Mouse (Mus musculus): Measurements from ENCODE around the gene Acer3.

Gene Acer3

DNA sequence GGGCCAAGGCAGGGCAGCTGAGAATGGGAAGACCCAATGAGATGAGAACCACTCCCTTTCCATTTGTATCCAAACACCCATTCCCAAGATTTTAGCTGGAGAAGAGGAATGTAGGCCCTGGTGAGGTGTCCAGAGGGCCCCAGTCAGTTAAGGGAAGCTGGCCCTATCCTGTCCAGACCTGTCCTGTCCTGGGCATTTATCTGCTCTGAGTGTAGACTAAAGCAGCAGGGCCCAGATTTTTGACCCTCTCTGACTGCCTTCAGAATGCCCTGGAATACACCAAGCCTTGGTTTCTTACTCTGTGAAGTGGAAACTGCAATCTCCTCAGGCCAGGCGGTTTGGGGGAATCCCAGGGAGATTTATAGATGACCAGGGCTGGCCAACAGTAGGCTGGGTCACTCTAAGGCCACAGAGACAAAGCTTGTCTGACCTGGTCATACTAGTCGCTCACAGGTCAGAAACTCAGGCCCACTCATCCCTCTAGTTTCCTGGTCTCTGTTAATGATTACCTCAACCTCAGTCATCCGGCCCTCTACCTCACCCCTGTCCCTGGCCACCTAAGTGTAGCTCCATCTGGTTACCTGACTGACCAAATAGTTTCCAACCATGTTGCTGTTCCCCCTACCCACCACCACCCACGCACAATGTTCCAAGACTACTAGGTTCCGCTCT is 142.3 kb downstream of the Acer3 start:
- DNase-seq (ENCODE audit: low read depth, low spot score) = no peak

GRCm38 (mm10) chr7:98177929-98178559 is 143.0 kb downstream of the Acer3 start, which contains the start of gene Capn5:
Capn5 (minus strand) TSS chr7:98178274.
- DNase-seq (ENCODE audit: low read depth, low spot score) = no peak

DNA sequence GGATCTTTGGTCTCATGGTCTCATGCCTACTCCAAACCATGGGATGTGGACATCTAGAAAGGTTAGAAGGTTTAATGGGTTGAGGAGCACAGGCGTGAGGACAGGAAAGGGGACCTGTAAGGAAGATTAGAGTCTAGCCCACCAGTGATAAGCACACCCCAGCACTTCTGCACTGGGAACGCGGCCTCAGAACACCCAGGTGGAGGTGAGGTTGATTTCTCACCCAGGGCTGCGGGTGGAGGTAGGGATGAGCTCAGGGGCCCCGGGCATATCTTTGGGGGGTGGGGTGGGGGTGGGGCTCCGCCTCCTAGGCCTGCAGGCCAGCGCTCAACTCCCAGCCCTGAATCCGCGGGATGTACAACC is 143.5 kb downstream of the Acer3 start:
- DNase-seq (ENCODE audit: low read depth, low spot score) = no peak

GRCm38 (mm10) chr7:98177071-98177485 is 143.9 kb downstream of the Acer3 start:
- no peak for DNase-seq (ENCODE audit: low read depth, low spot score)

DNA sequence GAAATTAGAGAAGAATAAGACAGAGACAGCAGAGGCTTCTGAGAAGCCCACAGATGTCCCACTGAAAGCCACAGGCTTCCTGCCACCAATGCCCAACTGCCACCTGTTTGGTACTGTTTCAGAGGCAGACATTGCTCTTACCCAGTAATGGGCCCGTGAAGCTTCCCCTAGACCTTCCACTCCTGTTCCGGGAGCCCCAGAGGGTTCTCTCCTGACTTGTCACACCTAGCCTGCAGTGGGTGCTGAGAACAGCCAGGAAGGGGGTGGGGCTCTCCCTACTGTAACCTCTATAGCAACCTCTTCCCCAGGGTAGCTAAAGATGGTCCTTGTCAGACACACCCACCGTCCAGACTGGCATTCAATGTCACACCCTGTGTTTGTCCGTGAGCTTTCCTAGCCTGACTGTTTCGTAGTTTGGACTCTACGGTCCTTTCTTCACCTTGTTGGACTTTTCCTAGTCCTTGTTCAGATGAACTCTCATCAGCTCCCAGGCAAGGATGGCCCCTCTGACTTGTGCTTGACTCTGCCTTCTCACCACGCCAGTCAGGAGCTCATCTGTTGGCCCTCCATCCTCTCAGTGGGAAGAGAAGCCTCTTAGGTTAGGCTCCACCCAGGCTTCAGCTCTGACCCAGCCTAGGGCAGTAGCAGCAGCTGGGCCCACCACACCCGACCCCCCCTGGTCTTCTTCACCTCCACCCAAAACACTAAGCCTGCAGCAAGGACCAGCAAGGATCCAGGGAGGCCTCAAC is 144.5 kb downstream of the Acer3 start:
- DNase-seq (ENCODE audit: low read depth, low spot score) = no peak

- no peak for DNase-seq (ENCODE audit: low read depth, low spot score)
Measured at GRCm38 (mm10) chr7:98174883-98175755, 145.9 kb downstream of the Acer3 start.

- DNase-seq (ENCODE audit: low read depth, low spot score) = no peak
Measured at GRCm38 (mm10) chr7:98173408-98173807, 147.6 kb downstream of the Acer3 start.

GRCm38 (mm10) chr7:98172661-98173060 is 148.3 kb downstream of the Acer3 start:
- no peak for DNase-seq (ENCODE audit: low read depth, low spot score)

DNA sequence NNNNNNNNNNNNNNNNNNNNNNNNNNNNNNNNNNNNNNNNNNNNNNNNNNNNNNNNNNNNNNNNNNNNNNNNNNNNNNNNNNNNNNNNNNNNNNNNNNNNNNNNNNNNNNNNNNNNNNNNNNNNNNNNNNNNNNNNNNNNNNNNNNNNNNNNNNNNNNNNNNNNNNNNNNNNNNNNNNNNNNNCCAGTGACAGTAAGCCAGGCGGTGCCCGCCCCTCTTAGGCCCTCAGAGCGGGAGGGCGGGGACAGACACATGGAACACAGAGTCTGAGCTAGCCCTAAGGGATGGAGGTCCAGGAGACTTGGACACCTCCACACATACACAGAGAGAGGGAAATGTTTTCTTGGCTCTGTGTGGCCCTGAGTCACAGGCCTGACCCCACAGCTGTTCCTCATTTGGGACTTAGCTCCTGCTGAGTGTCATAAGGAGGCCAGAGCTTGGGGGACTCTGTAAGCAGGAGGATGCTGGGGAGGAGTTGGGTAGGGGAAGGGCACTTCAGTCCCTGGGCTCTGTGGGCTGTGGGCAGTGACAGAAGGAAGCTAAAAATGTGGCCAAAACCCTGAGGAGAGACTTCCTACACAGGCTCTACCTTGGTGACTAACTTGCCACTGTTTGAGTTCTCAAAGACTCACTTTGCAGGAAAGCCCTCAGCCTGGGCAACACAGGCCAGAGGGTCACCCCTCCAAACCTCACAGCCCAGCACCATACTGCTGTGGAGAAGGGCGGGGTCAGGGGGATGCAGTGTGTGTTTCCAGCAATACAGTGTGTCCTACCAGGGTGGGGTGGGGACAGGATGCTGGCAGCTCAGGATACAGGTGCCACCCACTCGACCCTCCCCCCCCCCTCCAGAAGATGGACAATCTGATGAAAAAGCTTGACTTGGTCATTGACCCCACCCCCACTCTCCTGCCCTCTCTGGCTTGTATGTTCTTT is 149.6 kb downstream of the Acer3 start:
- DNase-seq (ENCODE audit: low read depth, low spot score) = no peak

DNA sequence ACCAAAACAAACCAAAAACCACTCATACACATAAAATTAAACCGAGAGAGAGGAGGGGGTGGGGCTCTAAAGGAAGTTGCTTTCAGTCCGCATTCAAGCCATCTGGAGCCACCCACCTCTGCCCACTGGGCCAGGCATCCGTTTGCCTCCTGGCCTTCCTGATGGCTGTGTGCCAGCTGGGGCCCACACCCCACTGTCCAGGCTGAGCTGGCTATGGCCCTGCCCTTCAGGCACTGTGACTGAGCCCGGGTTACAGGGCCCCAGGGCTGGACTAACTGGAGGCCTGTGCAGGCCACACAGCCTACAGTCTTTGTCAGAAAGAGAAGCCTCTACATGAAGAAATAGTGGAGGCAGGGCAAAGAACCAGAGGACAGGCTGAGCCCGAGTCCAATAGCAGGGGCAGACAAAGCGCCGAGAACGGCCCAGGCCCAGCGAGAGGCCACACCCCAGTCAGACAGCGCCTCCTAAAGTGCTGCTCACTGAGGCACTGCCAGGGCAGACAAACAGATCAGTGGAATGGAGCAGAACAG is 155.9 kb downstream of the Acer3 start:
- DNase-seq (ENCODE audit: low read depth, low spot score) = no peak

DNA sequence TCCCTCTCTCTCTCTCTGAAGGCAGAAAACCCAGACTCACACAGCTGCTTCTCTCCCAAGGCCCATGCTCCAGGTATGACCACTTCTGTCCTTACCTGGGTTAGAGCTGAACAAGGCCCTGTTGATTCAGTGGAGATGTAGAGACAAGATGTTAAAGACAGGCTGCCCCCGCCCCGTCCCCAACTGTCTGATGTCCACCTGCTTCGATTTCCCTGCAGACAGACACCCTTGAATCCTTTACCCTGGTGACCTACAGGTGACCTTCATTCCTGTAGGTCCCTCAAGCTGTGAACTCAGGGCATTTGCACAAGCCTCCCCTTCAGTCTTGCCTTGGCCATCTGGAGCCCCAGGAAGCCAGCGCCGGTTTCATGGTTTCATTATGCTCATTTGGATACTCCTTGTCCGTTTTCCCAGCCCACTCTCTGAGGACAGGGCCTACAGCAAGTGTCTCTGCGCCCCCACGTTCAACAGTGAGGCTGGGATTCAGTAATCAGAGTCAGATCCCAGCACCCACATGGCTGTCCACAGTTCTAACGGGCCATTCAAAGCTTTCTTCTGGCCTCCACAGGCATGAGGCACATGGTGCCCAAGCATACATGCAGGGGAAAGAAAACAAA is 156.5 kb downstream of the Acer3 start:
- no peak for DNase-seq (ENCODE audit: low read depth, low spot score)

- no peak for DNase-seq (ENCODE audit: low read depth, low spot score)
Measured at GRCm38 (mm10) chr7:98163700-98164099, 157.3 kb downstream of the Acer3 start.

DNA sequence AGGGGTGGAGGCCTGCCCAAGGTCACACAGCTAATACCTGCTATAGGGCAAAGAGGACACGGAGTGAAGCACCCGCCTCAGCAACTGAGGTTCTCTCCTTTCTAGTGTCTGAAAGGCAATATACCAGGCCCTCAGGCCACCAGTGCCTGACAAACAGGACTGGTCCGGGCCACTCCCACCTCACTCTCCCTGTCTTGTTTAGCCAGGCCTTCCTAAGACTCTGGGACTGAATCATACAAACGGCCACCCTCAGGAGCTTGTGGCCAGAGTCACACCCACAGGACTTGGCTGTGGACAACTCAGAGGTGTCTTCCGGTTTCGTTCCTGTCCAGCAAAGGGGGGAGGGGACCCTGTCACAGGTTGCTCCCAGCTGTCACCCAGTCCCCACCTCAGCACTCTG is 158.8 kb downstream of the Acer3 start:
- no peak for DNase-seq (ENCODE audit: low read depth, low spot score)

DNA sequence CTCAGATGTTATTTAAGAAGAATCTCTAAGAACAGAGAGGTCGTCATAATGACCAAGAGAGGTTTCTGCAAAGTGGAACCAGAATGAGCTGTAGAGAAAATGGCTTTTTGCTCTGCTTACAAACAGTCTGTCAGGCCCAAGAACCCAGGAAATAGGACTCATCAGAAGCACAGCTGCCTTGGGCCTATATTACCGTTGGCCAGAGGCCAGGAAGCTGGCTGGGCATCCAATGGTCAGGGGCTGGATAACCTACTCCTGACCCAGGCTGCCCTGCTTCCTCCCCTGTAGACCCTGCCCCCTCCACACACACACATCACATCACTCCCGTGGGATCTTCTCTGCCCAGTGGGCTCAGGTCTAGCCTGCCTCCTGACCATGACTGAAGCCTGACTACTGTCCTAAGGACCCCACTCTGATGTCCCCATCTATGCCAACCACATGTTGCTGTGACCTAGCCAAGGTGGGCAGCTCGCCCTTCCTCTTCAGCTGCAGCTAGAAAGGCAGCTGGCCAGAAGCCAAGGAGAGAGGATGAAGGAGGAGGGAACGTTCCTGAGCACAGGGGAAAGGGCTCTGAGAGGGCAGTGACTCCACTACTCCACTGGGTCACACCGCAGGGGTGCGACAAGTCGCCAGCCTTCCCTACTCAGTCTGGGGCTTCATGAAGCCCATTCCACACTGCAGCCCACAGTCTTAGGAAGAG is 160.8 kb downstream of the Acer3 start:
- DNase-seq (ENCODE audit: low read depth, low spot score) = no peak

DNA sequence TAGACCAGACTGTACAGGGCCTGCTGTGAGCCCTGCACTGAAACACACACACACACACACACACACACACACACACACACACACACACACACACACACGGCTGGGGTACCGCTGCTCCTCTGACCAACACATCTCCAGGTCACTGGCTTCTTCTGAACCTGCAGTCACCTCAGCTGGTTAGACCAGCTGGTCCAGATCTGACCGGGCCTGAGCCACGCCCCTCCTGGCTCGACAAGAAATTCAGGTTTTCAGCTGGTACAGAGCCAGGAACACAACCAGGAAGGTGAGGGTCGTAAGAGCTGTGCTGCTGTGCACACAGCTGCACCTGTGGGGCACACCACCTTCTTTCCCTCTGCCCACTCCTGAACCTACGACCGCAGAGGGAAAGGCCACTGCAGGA is 162.5 kb downstream of the Acer3 start:
- no peak for DNase-seq (ENCODE audit: low read depth, low spot score)

DNA sequence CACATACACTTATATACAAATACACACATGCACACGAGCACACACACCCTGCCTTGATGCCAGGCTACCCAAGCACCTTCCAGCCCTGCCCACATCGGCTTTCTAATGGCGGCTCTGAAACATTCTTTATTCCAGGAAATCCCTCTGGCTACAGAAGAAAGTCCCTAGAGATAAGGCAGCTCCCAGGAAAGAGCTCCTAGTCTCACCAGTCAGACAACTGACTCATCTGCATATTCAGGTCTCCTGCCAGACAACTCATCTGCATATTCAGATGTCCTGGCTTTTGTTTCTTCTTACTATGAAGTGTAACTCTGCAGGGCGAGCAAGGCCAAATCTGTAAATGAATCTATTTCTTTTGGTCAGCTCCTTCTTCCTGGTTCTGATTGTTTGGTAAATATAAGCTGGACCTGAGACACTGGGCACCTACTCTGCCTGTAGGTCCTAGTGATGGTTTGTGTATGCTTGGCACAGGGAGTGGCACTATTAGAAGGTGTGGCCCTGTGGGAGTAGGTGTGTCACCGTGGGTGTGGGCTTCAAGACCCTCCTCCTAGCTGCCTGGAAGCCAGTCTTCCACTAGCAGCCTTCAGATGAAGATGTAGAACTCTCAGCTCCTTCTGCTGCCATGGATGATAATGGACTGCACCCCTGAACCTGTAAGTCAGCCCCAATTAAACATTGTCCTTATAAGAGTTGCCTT is 163.2 kb downstream of the Acer3 start:
- no peak for DNase-seq (ENCODE audit: low read depth, low spot score)

All from WW6 (cell line).